Mouse (Mus musculus) G1E-ER4 (cell line): ENCODE measurements around the gene Larp1. TPM values are rescaled to one million over a fixed set of nuclear protein-coding genes. Genes with fewer than 3 reads are reported as not detected.

Experiments used
- GATA1 ChIP-seq: IDR thresholded peaks from one replicate; pipeline ENCODE4 v1.8.0; 2012; ENCODE audit warnings: low read length, inconsistent platforms
- polyA plus RNA-seq: library from polyadenylated mRNA; stranded (reverse); fragments of >175 nt; gene quantifications from 2 replicates; pipeline ENCODE4 v1.2.3, GENCODE M21; 2012

Larp1 gene
- polyA plus RNA-seq, 1 experiment, result 122 TPM

GRCm38 (mm10) chr11:58101194-58101720 is 92.4 kb downstream of the Larp1 start:
- TF ChIP-seq GATA1, result no peak

- TF ChIP-seq GATA1, result no peak
Observed at GRCm38 (mm10) chr11:58102146-58102545, 93.3 kb downstream of the Larp1 start.

- TF ChIP-seq GATA1, result no peak
Observed at GRCm38 (mm10) chr11:58102581-58103343, 93.9 kb downstream of the Larp1 start.

GRCm38 (mm10) chr11:58103344-58103653 is 94.4 kb downstream of the Larp1 start:
- no peak for TF ChIP-seq GATA1

- TF ChIP-seq GATA1, result no peak
Observed at GRCm38 (mm10) chr11:58103697-58104306, 94.9 kb downstream of the Larp1 start, which contains the start of gene Cnot8. TSS of gene Cnot8 (plus strand) at chr11:58104153.

GRCm38 (mm10) chr11:58104351-58104791 is 95.5 kb downstream of the Larp1 start:
- TF ChIP-seq GATA1, result no peak

GRCm38 (mm10) chr11:58107009-58107408 is 98.1 kb downstream of the Larp1 start:
- no peak for TF ChIP-seq GATA1

- TF ChIP-seq GATA1, result no peak
Observed at GRCm38 (mm10) chr11:58107664-58108337, 98.9 kb downstream of the Larp1 start.

Other genes starting within 250 kb of the Larp1 start
- 85.0 and 100 TPM in 2 replicates for gene Sap30l, start 207.4 kb upstream of the Larp1 start, polyA plus RNA-seq
- not detected in 2 replicates for gene Hand1, start 176.2 kb upstream of the Larp1 start, polyA plus RNA-seq
- gene Gm12248, start 84.1 kb downstream of the Larp1 start, polyA plus RNA-seq, result not detected in 2 replicates
- 5.0 and 5.4 TPM in 2 replicates for gene Cnot8, start 95.1 kb downstream of the Larp1 start, polyA plus RNA-seq
- gene Gemin5, start 159.5 kb downstream of the Larp1 start, polyA plus RNA-seq, result 20.1 and 23.5 TPM in 2 replicates
- 17.1 and 27.0 TPM in 2 replicates for gene Mrpl22, start 162.6 kb downstream of the Larp1 start, polyA plus RNA-seq
- gene Igtp, start 190.5 kb downstream of the Larp1 start, polyA plus RNA-seq, result 0.41 and 0.95 TPM in 2 replicates
- gene Irgm2, start 190.6 kb downstream of the Larp1 start, polyA plus RNA-seq, result 0.11 and 0.19 TPM in 2 replicates